Mouse (Mus musculus): ENCODE measurements around the gene Mif4gd. TPM values are rescaled to one million over a fixed set of nuclear protein-coding genes. Genes with fewer than 3 reads are reported as not detected.

Mif4gd gene
- polyA plus RNA-seq, 1 experiment from 2014 or later: 39.9 TPM

DNA sequence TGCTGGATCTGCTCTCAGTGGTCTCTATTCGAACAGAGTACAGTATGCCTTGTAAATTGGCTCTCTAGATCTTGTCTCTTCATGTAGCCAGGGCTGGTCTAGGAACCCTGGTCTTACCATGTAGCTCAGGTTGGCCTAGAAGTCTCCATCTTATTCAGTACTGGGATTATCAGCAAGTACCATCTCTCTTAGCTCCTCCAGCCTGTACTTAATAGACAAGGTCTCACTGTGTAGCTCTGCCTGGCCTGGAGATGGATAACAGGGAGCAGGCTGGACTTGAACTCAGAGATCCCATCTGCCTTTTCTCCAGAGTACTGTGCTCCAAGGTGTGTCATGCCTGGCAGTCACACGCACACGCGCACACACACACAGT, 28.9 kb upstream of the Mif4gd start:
- H3K27me3 ChIP-seq (ENCODE audit: insufficient read depth, low read length): no peaks in the 10 kb centered on the region
- peak overlapping the region; percentile 34; the same call in 1 of the 2 replicates for H3K27ac ChIP-seq (ENCODE audit: low read depth)
- ATAC-seq: no peak

DNA sequence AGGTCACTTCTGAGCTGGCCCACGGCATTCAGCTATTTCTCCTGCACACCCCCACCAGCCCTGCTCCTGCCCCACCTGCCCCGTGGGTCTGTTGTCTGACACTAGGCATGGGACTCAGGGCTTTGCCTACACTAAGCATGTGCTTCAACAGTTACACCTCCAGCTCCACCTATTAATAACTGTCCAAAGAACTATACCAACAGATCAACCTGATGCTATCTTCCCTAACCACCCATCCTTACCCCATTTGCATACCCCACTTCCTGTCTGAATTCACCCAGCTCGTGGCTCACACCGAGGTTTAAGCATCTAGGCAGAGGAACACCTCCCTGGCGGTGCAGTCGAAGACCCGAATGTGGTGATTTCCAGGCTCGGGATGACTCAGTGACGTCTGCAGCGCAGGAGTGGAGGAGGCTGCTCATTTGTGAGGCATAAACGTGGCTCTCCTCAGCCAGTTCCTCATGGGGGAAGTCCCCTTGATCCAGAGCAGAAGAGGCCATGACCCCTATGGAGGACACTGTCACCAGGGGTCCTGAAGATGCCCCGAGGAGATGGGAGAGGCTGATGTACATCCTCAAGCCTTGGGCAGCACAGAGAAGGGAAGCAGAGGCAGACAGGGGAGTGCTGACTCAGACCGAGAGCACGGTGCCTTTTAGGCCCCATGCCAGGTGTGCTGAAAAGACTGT, 28.4 kb upstream of the Mif4gd start:
- ATAC-seq (peak; percentile 43), DNase-seq (no peak)
- 0 out of 2 replicates have a peak overlapping the region, but pooled peaks have one; percentile 11 for H3K9ac ChIP-seq (replicated peaks)
- H3K9me3 ChIP-seq (ENCODE audit: low read length): no peaks in the 10 kb centered on the region
- 0 out of 2 replicates have a peak overlapping the region, but pooled peaks have one; percentile 6 for H3K4me2 ChIP-seq (ENCODE audit: low read depth, low read length)
- no peaks in the 10 kb centered on the region for H3K27me3 ChIP-seq (ENCODE audit: insufficient read depth, low read length)
- WGBS (ENCODE audit: insufficient replicate concordance): 25% methylated on average over 14 of the region's 14 CpGs
- TF ChIP-seq CTCF (IDR thresholded peaks at IDR 0.05; ENCODE audit: low read depth) (no peak), EP300 (IDR thresholded peaks at IDR 0.05; ENCODE audit: low read depth) (no peak)
- peak overlapping the region; percentile 34; the same call in 1 of the 2 replicates for H3K27ac ChIP-seq (ENCODE audit: low read depth)
- peaks cover 18% of the 10 kb centered on the region for H3K36me3 ChIP-seq (replicated peaks; ENCODE audit: insufficient read depth, low read length)
- peaks cover 18% of the 10 kb centered on the region for H3K4me1 ChIP-seq (ENCODE audit: insufficient read depth)
- H3K4me3 ChIP-seq (ENCODE audit: low read depth, low read length): no peak overlapping the region

More for the DNA sequence above, 28.9 kb upstream of the Mif4gd start:
- TF ChIP-seq CTCF (IDR thresholded peaks at IDR 0.05; ENCODE audit: low read depth): no peak
- no peak for TF ChIP-seq EP300 (IDR thresholded peaks at IDR 0.05; ENCODE audit: low read depth)
- H3K9me3 ChIP-seq (ENCODE audit: low read length): no peaks in the 10 kb centered on the region
- WGBS (ENCODE audit: insufficient replicate concordance): 75% methylated on average over 4 of the region's 4 CpGs
- no peak for DNase-seq
- H3K9ac ChIP-seq (replicated peaks): 0 out of 2 replicates have a peak overlapping the region, but pooled peaks have one; percentile 11
- H3K36me3 ChIP-seq (replicated peaks; ENCODE audit: insufficient read depth, low read length): peaks cover 23% of the 10 kb centered on the region
- 0 out of 2 replicates have a peak overlapping the region, but pooled peaks have one; percentile 6 for H3K4me2 ChIP-seq (ENCODE audit: low read depth, low read length)
- H3K4me1 ChIP-seq (ENCODE audit: insufficient read depth): peaks cover 18% of the 10 kb centered on the region
- H3K4me3 ChIP-seq (ENCODE audit: low read depth, low read length): no peak overlapping the region

DNA sequence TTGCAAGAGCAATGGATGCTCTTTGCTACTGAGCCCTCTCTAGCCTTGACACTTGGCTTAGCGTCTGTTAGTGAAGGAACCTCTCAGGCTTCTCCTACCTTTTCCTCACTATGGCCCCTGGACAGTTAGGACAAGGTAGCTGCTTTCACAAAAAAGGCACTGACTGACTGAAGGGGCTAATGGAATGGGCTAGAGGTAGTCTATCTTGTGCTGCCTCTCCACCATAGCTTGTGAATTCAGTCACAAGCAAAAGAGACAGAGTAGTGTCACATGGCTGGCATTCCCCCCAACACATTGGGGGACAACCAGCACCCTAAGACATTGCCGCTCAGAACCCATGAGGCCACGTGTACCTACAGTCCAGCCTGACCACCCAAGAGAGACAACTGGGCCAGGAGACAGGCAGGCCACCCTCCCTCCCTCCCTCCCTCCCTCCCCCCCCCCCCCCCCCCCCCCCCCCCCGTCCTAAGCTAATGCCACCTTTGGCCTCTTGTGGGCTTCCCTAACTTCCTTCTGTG, 27.6 kb upstream of the Mif4gd start:
- ATAC-seq (no peak), DNase-seq (no peak)
- H3K4me3 ChIP-seq (ENCODE audit: low read depth, low read length): no peak overlapping the region
- no peak overlapping the region for H3K9ac ChIP-seq (replicated peaks)
- H3K36me3 ChIP-seq (replicated peaks; ENCODE audit: insufficient read depth, low read length): peaks cover 14% of the 10 kb centered on the region; the same call in 1 of the 2 replicates
- 53% methylated on average over 3 of the region's 4 CpGs for WGBS (ENCODE audit: insufficient replicate concordance)
- peaks cover 18% of the 10 kb centered on the region for H3K4me1 ChIP-seq (ENCODE audit: insufficient read depth)
- TF ChIP-seq EP300 (IDR thresholded peaks at IDR 0.05; ENCODE audit: low read depth) (no peak), CTCF (IDR thresholded peaks at IDR 0.05; ENCODE audit: low read depth) (no peak)
- H3K4me2 ChIP-seq (ENCODE audit: low read depth, low read length): no peak overlapping the region
- H3K27me3 ChIP-seq (ENCODE audit: insufficient read depth, low read length): no peaks in the 10 kb centered on the region
- no peak overlapping the region for H3K27ac ChIP-seq (ENCODE audit: low read depth)
- no peaks in the 10 kb centered on the region for H3K9me3 ChIP-seq (ENCODE audit: low read length)

DNA sequence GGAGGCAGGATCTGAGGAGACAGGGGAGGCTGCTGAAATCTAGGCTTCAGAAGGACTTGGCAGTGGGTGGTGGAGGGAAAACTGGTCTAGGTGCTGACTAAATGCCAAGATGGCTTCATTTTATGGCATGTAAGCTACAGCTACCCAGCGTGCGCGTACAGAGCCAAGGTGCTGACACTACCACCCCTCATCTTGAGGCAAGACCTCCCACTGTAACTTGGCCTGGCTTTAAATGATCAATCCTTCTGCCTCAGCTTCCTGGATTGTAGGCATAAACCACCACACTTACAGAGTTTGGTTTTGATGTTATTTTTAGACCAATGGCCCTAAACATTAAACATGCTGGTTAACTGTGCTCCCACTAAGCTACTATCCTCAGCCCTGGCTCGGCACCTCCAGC, 26.8 kb upstream of the Mif4gd start:
- H3K4me3 ChIP-seq (ENCODE audit: low read depth, low read length): no peak overlapping the region
- H3K27me3 ChIP-seq (ENCODE audit: insufficient read depth, low read length): no peaks in the 10 kb centered on the region
- H3K4me1 ChIP-seq (ENCODE audit: insufficient read depth): peaks cover 18% of the 10 kb centered on the region
- H3K27ac ChIP-seq (ENCODE audit: low read depth): no peak overlapping the region
- H3K9me3 ChIP-seq (ENCODE audit: low read length): no peaks in the 10 kb centered on the region
- H3K4me2 ChIP-seq (ENCODE audit: low read depth, low read length): no peak overlapping the region
- ATAC-seq: no peak
- peaks cover 14% of the 10 kb centered on the region; the same call in 1 of the 2 replicates for H3K36me3 ChIP-seq (replicated peaks; ENCODE audit: insufficient read depth, low read length)
- WGBS (ENCODE audit: insufficient replicate concordance): 77% methylated on average over 4 of the region's 4 CpGs
- DNase-seq: no peak
- no peak overlapping the region; the same call in 1 of the 2 replicates for H3K9ac ChIP-seq (replicated peaks)
- TF ChIP-seq CTCF (IDR thresholded peaks at IDR 0.05; ENCODE audit: low read depth) (no peak), EP300 (IDR thresholded peaks at IDR 0.05; ENCODE audit: low read depth) (no peak)

DNA sequence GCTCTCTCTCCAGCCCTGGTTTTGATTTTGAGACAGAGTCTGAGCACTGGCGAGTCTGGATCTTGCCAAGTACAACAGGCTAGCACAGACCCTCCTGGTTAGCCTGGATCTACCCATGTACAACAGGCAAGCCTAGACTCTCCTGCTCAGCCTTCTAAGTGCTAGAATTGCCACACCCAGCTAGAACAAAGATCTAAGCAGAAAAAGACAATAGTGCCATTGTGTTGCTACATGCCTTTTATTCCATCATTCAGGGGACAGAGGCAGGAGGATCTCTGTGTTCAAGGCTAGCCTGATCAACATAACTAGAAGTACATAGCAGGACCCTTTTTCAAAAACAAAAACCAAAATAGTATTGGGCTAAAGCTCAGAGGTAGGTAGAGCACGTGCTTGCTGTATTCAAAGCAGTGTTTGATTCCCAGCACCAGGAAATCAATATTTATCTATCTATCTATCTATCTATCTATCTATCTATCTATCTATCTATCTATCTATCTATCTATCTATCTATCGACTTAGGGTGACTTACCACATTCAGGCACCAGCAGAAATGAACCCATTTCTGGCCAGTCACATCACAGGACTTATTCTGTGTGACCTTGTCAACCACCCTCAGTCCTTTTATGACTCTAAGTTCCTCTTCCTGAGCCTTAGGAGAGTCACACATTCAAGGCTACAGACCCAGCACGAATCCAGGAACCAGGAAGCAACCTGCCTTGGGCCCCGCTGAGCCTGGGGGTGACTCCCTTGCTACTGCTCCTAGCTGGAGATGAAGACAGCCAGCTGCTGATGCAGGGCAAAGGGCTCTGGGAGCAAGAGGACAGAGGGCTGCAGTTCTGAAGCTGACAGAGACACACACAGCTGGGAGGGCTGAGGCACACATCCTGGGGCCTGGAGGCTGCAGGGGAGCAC, 26.0 kb upstream of the Mif4gd start:
- no peaks in the 10 kb centered on the region for H3K27me3 ChIP-seq (ENCODE audit: insufficient read depth, low read length)
- 0 out of 2 replicates have a peak, but pooled peaks cover 9% of the 10 kb centered on the region for H3K36me3 ChIP-seq (replicated peaks; ENCODE audit: insufficient read depth, low read length)
- TF ChIP-seq EP300 (IDR thresholded peaks at IDR 0.05; ENCODE audit: low read depth) (no peak), CTCF (IDR thresholded peaks at IDR 0.05; ENCODE audit: low read depth) (no peak)
- no peak overlapping the region; the same call in 1 of the 2 replicates for H3K9ac ChIP-seq (replicated peaks)
- DNase-seq (no peak), ATAC-seq (no peak)
- H3K9me3 ChIP-seq (ENCODE audit: low read length): no peaks in the 10 kb centered on the region
- no peak overlapping the region for H3K27ac ChIP-seq (ENCODE audit: low read depth)
- H3K4me2 ChIP-seq (ENCODE audit: low read depth, low read length): no peak overlapping the region
- WGBS (ENCODE audit: insufficient replicate concordance): 38% methylated on average over 5 of the region's 5 CpGs
- H3K4me1 ChIP-seq (ENCODE audit: insufficient read depth): peaks cover 18% of the 10 kb centered on the region
- no peak overlapping the region for H3K4me3 ChIP-seq (ENCODE audit: low read depth, low read length)

DNA sequence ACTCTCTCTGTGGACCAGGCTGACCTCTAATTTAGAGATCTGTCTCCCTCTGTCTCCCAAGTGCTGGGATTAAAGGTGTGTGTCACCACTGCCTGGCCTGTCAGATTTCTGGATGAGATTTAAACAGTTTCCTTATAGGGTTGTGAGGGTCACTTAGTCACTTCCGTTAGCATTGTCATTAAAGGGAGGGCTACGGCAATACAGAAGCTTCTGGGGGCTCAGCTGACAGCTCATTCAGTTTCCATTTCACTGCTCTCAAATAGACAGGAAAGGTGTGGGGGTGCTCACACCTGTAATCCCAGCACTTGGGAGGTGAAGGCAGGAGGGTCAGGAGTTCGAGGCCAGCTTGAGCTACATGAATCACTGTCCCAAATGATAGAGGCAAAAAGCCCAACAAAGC, 24.2 kb upstream of the Mif4gd start:
- ATAC-seq (no peak), DNase-seq (no peak)
- H3K9me3 ChIP-seq (ENCODE audit: low read length): no peaks in the 10 kb centered on the region
- no peak overlapping the region for H3K4me3 ChIP-seq (ENCODE audit: low read depth, low read length)
- H3K36me3 ChIP-seq (replicated peaks; ENCODE audit: insufficient read depth, low read length): no peaks in the 10 kb centered on the region
- no peak overlapping the region for H3K9ac ChIP-seq (replicated peaks)
- H3K4me1 ChIP-seq (ENCODE audit: insufficient read depth): peaks cover 18% of the 10 kb centered on the region
- H3K27me3 ChIP-seq (ENCODE audit: insufficient read depth, low read length): no peaks in the 10 kb centered on the region
- no peak overlapping the region for H3K4me2 ChIP-seq (ENCODE audit: low read depth, low read length)
- TF ChIP-seq EP300 (IDR thresholded peaks at IDR 0.05; ENCODE audit: low read depth): no peak
- TF ChIP-seq CTCF (IDR thresholded peaks at IDR 0.05; ENCODE audit: low read depth): no peak
- H3K27ac ChIP-seq (ENCODE audit: low read depth): no peak overlapping the region
- 75% methylated on average over 3 of the region's 3 CpGs for WGBS (ENCODE audit: insufficient replicate concordance)
